Mouse (Mus musculus) gastrocnemius, postnatal 36 days (tissue): ENCODE data around the gene Armc10. TPM values are rescaled to one million over a fixed set of nuclear protein-coding genes. Genes with fewer than 3 reads are reported as not detected.
"Not testable (repeated sequence)": the region's sequence is repeated elsewhere in the genome, so short reads cannot be mapped to it uniquely, and the experiment has no call there.

ENCODE experiments used
- DNase-seq, 2 experiments: peaks; one replicate each; pipeline ENCODE4 v3.0.0; 2022
- intact Hi-C: fragments of 180-260 bp; cut with DNase I; formaldehyde crosslinking; loops from one replicate; pipeline ENCODE4 v1.15.1; 2025
- total RNA-seq, 2 experiments: library from RNA; stranded (reverse); gene quantifications; 2 replicates each; pipeline ENCODE4 v1.2.3; 2021

The Armc10 gene
- total RNA-seq, 2 experiments from 2014 or later, result 2.6 to 4.3 TPM

DNA sequence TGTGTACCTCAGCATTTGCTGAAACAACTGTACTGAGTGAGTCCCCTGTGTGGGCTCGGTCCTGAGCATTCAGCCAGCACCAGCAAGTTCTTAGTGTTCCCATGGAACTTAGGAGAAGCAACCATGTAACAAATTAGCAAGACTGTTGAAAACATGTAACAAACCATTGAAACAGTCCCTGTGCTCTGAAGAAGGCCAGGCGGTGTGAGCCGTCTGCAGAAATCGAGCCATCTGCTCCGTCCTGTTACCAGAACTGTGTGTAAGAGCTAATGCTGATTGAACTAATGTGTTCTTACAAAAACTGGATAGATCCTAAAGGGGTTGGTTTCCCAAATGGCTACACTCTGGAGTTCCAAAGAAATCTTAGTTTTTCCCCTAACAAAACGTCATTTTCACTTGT is 15.2 kb downstream of the Armc10 start:
- no peak for DNase-seq
- intact Hi-C loops, result no loop called here

- intact Hi-C loops, result no loop called here
- DNase-seq, result no peak
Measured at GRCm38 (mm10) chr5:21663081-21663480, 17.5 kb downstream of the Armc10 start.

DNA sequence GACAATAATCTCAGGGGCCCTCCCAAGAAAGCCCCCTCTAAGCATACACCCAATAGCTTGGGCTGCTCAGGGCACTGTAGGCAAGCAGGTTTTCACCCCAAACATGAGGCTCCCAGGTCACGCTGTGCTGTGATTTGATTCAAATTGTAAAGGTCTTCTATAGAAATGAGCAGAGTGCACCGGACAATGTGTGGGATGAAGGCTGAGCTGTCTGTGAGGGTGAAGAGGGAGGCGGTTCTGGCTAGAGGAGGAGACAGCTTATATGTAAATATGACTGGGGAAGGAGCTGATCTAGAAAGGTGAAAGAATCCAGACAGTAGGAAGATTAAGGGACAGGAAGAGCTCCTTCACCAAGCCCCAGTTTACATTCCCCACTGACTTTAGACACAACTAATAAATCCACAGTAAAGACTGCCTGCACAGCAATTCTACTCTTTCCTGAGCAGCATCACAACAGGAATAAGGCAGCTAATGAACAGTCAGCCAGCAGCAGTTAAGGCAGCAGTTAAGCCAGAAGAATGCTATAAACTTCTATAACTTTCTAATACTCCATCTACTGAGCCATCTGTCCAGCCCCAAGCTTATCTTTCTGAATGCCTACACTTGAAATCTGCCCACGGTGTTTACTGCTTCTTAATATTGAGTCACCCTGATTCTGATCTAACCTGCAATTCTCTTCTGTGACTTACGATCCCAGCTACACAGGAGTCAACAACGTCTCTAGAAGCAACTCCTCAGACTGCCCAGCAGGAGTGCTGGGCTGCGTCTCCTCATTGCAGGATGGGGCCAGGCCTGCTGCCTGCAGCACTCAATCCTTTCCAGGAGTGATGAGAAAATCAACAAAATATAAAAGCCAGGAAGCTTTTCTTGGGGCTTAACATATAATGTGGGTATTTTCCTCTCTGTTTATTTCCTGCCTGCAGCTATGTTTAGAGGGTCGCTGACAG is 21.9 kb downstream of the Armc10 start:
- no peak for DNase-seq
- intact Hi-C loops, result no loop called here

DNA sequence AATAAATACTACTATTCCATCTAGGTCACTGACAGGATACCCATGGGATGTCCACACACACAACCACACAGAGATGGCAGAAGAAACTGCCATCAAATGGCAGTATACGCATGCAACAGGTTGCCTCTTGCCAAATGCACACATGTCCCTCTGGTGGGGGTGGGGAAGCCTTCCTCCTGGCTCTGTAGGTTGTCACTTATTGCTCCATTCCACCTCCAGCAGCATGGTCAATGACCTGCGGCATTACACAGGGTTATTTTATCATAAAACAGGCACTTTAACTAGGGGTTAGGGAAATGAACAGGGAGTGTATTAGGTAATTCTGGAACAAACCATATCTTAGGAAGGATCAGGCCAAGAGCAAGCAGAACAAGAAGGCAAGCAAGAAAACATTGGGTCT is 23.7 kb downstream of the Armc10 start:
- no peak for DNase-seq
- intact Hi-C loops, result no loop called here

DNA sequence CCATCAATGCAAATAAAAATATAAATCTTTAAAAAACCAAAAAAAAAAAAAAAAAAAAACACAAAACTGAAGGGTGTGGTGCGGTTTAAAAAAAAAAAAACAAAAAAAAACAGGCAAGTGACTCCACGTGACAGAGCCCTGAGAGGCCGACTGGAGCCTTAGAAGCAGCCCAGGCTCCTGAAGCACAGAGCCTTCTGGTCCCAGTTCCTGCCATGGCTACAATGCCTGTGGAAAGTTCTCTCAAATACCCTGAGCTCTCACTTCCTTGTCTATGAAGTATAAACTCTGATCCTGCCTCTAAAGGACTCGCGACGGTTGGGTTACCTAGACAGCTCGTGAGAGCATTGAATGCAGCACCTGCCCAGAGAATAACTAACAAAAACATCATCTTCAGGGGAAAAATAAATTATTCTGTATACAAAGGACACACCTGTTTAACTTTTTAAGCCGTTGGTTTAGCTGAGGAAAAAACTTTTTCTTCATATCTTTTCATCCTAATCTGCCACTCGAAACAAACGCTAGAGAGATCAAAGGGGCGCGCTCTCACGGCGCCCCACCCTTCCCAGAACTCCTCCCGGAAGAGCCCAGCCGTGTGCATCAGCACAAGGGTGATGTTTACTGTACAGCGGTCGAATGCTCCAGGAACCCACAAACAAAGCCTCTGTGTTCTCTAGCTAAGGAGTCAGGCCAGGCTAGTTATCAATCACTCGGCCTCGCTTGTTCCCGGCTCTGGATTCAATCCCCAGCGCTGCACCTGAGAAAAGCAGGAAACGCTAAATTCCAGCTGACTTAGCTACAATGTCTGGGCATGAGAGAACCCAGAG is 27.4 kb downstream of the Armc10 start:
- intact Hi-C loops, result no loop called here
- DNase-seq, result no peak

GRCm38 (mm10) chr5:21673742-21674141 is 28.1 kb downstream of the Armc10 start:
- DNase-seq, result no peak
- intact Hi-C loops, result no loop called here

DNA sequence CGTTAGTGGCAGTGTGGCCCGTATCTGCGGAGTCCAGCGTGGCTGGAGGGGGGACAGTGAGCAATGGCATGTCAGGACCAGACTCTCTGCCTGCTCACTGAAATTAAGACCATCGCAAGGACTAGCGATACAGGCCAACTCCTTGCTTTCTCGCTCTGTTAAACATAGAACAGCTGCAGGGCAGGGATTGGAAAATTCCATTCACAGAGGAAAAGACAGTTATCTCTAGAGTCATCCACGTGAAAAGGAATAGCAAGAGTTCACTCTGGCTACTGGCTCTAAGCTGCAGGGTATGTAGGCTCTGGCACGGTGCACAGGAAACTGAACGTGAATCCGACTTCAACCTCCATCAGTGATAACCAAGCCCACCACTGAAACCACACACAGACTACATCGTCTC is 29.4 kb downstream of the Armc10 start:
- DNase-seq, result no peak
- intact Hi-C loops, result no loop called here

GRCm38 (mm10) chr5:21675494-21675893 is 29.9 kb downstream of the Armc10 start:
- no peak for DNase-seq
- intact Hi-C loops, result no loop called here

DNA sequence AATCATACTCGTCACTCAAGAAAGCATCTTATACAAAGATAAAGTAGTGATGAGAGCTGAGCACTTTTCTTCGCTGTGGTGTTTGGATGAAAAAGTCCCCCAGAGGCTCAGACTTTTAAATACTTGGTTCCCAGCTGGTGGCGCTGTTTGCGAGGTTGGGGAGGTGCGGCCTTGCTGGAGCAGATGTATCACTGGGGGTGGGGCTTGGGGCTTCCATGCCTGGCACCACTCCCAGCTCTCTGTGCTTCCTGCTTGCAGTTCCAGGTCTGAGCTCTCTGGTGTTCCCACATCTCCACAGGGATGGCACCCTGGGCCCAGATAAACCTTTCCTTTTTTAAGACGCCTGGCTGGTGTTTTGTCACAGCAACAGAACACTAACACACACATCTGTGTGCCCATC is 32.3 kb downstream of the Armc10 start:
- intact Hi-C loops, result no loop called here
- DNase-seq, result no peak

- no peak for DNase-seq
- intact Hi-C loops, result no loop called here
Measured at GRCm38 (mm10) chr5:21678363-21678762, 32.8 kb downstream of the Armc10 start.

- DNase-seq, result no peak
- intact Hi-C loops, result no loop called here
Measured at GRCm38 (mm10) chr5:21680029-21680428, 34.4 kb downstream of the Armc10 start.

DNA sequence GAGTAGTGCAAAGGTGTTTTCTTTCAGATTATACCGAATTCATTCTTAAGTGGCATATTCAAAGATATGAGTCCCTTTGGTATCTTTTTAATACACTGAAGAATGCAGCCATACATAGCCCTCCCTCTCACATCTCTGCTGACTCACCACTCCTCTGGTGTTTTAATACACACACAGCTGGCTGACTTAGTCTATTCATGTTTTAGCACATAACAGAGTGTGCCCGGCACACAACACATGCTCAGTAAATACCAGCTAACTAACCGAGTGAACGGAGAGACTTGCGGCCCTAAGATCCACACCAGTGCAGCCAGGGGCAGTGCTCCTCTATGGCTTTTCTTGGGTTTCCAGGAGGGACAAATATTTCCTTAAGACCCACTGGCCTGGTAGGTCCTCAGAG is 35.3 kb downstream of the Armc10 start:
- intact Hi-C loops, result no loop called here
- no peak for DNase-seq

DNA sequence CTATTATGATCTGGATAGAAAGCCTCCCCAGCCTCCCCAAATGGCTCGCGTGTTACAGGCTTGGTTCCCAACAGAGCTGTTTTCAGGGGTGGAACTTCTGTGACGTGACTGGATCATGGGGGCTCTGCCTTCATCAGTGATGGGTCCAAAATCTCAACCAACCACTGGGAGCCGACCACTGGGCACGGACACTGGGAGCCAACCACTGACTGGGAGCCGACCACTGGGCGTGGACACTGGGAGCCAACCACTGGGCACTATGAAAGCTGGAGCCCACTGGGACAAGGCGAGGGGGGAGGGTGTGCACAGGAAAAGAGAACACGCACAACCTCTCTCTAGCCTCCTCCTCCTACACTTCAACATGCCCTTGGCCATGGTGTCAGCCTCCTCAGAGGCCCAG is 38.2 kb downstream of the Armc10 start:
- intact Hi-C loops, result no loop called here
- no peak for DNase-seq

DNA sequence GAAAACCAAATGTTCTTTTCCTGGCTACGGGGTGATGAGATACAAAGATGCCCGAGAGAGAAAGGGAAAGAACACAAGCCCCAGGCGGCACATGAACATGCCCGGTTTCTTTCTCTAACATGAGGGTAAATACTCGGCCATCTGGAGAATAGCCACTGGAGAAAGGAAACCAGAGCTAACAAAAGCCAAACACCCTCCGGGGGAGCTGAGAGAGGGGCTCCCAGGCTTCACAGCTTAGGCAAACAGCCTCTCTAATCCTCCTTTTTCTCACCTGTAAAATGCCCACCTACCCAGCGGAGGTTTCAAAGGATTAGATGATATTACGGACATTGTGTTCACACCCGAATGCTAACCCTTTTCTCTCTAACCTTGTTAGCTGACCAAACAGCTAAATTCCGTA is 39.4 kb downstream of the Armc10 start:
- intact Hi-C loops, result no loop called here

GRCm38 (mm10) chr5:21687042-21687441 is 41.4 kb downstream of the Armc10 start:
- intact Hi-C loops, result no loop called here

More for the DNA sequence above, 39.4 kb downstream of the Armc10 start:
- DNase-seq, result no peak

GRCm38 (mm10) chr5:21692230-21692629 is 46.6 kb downstream of the Armc10 start:
- intact Hi-C loops, result no loop called here
- DNase-seq, result no peak

More at GRCm38 (mm10) chr5:21687042-21687441, 41.4 kb downstream of the Armc10 start:
- no peak for DNase-seq

DNA sequence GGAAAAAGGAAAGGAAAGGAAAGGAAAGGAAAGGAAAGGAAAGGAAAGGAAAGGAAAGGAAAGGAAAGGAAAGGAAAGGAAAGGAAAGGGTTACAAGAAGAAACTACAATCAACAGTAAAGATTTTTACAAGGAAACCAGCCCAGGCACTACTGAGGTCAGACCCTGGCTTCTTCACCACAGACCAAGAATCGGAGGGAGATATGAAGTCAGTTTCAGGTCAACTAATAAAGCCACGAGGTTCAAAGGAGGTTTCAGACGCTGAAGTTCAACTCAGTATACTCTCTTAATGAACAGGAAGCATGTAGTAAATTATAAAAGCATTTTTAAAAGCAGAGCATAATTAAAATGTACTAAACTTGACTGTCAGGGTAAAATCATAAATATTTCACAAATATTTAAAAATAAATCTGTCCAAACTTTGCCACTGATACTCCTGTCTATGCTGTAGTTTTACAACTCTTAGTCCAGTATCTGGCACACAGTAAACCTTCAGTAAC is 47.8 kb downstream of the Armc10 start:
- no peak for DNase-seq
- intact Hi-C loops, result no loop called here

DNA sequence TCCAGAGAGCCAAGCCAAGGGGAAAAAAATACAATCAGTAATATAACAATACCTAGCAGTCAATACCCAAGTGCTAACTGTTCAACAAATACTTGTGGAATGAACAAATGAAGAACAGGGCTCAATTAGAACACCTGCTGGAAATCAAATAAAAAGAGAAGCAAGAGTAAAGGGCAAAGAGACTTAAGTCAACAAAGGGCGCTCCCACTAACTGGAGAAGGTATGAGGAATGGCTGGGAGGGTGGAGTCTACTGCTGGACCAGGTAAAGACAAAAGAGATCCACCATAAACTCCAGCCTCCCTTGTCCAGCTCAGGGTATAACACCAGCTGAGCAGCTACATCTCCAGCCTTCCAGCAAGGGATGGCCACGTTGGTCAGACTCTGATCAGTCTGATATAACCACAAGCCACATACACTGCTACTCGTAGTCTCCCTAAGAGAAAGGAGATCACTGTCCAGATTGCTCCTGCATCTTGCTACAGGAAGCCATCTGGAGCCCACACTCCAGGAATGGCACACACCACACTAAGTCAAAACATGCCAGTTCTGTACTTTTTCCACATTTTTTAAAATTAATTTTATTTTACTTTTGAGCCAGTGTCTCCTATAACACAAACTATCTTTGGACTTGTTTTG is 49.4 kb downstream of the Armc10 start:
- intact Hi-C loops, result loop anchor here (5.0 kb wide), 1 partner anchor 43 kb away; no protein-coding TSS in a partner anchor
- no peak for DNase-seq

- intact Hi-C loops, result loop anchor here (5.0 kb wide), 1 partner anchor 47 kb away; no protein-coding TSS in a partner anchor
- not testable (repeated sequence) for DNase-seq
Measured at GRCm38 (mm10) chr5:21699555-21699954, 53.9 kb downstream of the Armc10 start.

DNA sequence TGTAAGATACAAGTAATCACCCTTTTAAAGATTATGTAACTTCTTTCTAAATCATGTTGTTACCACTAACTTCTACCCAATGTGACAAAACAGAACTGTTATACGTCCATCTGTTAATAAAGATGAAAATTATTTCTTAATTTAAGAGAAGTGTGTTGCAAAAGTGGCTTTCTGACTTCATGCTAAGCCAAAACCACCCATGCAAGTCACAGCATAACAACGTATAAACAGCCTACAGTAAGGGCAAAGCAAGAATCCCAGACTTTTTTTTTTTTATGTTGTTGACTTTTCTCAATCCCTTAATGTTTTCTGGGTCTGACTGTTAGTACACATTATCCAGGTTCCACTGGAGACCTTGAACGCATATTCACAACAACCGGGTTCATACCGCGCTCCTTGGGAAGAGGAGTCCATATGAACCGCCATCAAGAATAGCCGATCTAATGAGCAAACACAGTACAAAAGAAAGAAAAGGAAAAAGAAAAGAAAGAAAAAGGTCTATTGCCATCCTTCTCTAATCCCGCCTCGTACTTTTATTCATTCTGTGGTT is 54.7 kb downstream of the Armc10 start:
- intact Hi-C loops, result loop anchor here (2.0 kb wide), 1 partner anchor 36 kb away; the partner anchor contains the start of gene Pmpcb
- no peak for DNase-seq
